Mouse (Mus musculus): ENCODE results near the gene Auts2. TPM values are rescaled to one million over a fixed set of nuclear protein-coding genes. Genes with fewer than 3 reads are reported as not detected.
A peak's percentile ranks its signal among the peaks of the same experiment; 100 is the strongest.

The Auts2 gene
- polyA plus RNA-seq, 1 experiment from 2014 or later = 1.8 TPM

- 60% methylated on average over 12 of the region's 12 CpGs for WGBS (ENCODE audit: insufficient replicate concordance)
- no peak for ATAC-seq (ENCODE audit: low read depth)
- Histone ChIP-seq H3K27me3 (ENCODE audit: control insufficient read depth, insufficient read depth, low read depth, low read length) (no peaks in the 10 kb centered on the region), H3K9me3 (replicated peaks; ENCODE audit: control insufficient read depth, low read length) (no peaks in the 10 kb centered on the region), H3K9ac (ENCODE audit: low read depth, low read length) (no peak overlapping the region), H3K4me1 (ENCODE audit: control insufficient read depth, low read depth, low read length) (no peaks in the 10 kb centered on the region), H3K4me3 (ENCODE audit: low read depth, low read length) (no peak overlapping the region), H3K27ac (ENCODE audit: low read length) (no peak overlapping the region), H3K36me3 (ENCODE audit: control insufficient read depth, insufficient read depth) (no peaks in the 10 kb centered on the region), H3K4me2 (ENCODE audit: low read depth, low read length) (no peak overlapping the region)
Observed at GRCm38 (mm10) chr5:131524900-131525465, 1018.2 kb downstream of the Auts2 start.

- H3K27me3 ChIP-seq (ENCODE audit: control insufficient read depth, insufficient read depth, low read depth, low read length) = no peaks in the 10 kb centered on the region
- no peak for ATAC-seq (ENCODE audit: low read depth)
- H3K4me3 ChIP-seq (ENCODE audit: low read depth, low read length) = no peak overlapping the region
- no peak overlapping the region for H3K9ac ChIP-seq (ENCODE audit: low read depth, low read length)
- H3K9me3 ChIP-seq (replicated peaks; ENCODE audit: control insufficient read depth, low read length) = no peaks in the 10 kb centered on the region
- no peak overlapping the region for H3K27ac ChIP-seq (ENCODE audit: low read length)
- WGBS (ENCODE audit: insufficient replicate concordance) = 62% methylated on average over 3 of the region's 3 CpGs
- no peak overlapping the region for H3K4me2 ChIP-seq (ENCODE audit: low read depth, low read length)
- no peaks in the 10 kb centered on the region for H3K4me1 ChIP-seq (ENCODE audit: control insufficient read depth, low read depth, low read length)
- no peaks in the 10 kb centered on the region for H3K36me3 ChIP-seq (ENCODE audit: control insufficient read depth, insufficient read depth)
Observed at GRCm38 (mm10) chr5:131519560-131519959, 1023.6 kb downstream of the Auts2 start.

- WGBS (ENCODE audit: insufficient replicate concordance) = 54% methylated on average over 4 of the region's 4 CpGs
- H3K27me3 ChIP-seq (ENCODE audit: control insufficient read depth, insufficient read depth, low read depth, low read length) = no peaks in the 10 kb centered on the region
- no peak overlapping the region for H3K9ac ChIP-seq (ENCODE audit: low read depth, low read length)
- H3K4me2 ChIP-seq (ENCODE audit: low read depth, low read length) = no peak overlapping the region
- no peaks in the 10 kb centered on the region for H3K36me3 ChIP-seq (ENCODE audit: control insufficient read depth, insufficient read depth)
- H3K4me1 ChIP-seq (ENCODE audit: control insufficient read depth, low read depth, low read length) = no peaks in the 10 kb centered on the region
- no peak overlapping the region for H3K27ac ChIP-seq (ENCODE audit: low read length)
- no peak for ATAC-seq (ENCODE audit: low read depth)
- H3K4me3 ChIP-seq (ENCODE audit: low read depth, low read length) = no peak overlapping the region
- H3K9me3 ChIP-seq (replicated peaks; ENCODE audit: control insufficient read depth, low read length) = no peaks in the 10 kb centered on the region
Observed at GRCm38 (mm10) chr5:131517677-131518076, 1025.5 kb downstream of the Auts2 start.

- Histone ChIP-seq H3K4me3 (ENCODE audit: low read depth, low read length) (no peak overlapping the region), H3K9me3 (replicated peaks; ENCODE audit: control insufficient read depth, low read length) (no peaks in the 10 kb centered on the region), H3K27ac (ENCODE audit: low read length) (no peak overlapping the region), H3K4me1 (ENCODE audit: control insufficient read depth, low read depth, low read length) (no peaks in the 10 kb centered on the region), H3K27me3 (ENCODE audit: control insufficient read depth, insufficient read depth, low read depth, low read length) (no peaks in the 10 kb centered on the region), H3K36me3 (ENCODE audit: control insufficient read depth, insufficient read depth) (no peaks in the 10 kb centered on the region), H3K4me2 (ENCODE audit: low read depth, low read length) (no peak overlapping the region), H3K9ac (ENCODE audit: low read depth, low read length) (no peak overlapping the region)
- ATAC-seq (ENCODE audit: low read depth) = no peak
- 33% methylated on average over 14 of the region's 14 CpGs for WGBS (ENCODE audit: insufficient replicate concordance)
Observed at GRCm38 (mm10) chr5:131515707-131516407, 1027.3 kb downstream of the Auts2 start.

GRCm38 (mm10) chr5:131513753-131514152, 1029.4 kb downstream of the Auts2 start:
- no peaks in the 10 kb centered on the region for H3K27me3 ChIP-seq (ENCODE audit: control insufficient read depth, insufficient read depth, low read depth, low read length)
- no peak overlapping the region for H3K9ac ChIP-seq (ENCODE audit: low read depth, low read length)
- no peak overlapping the region for H3K4me2 ChIP-seq (ENCODE audit: low read depth, low read length)
- H3K27ac ChIP-seq (ENCODE audit: low read length) = no peak overlapping the region
- no peaks in the 10 kb centered on the region for H3K9me3 ChIP-seq (replicated peaks; ENCODE audit: control insufficient read depth, low read length)
- no peak overlapping the region for H3K4me3 ChIP-seq (ENCODE audit: low read depth, low read length)
- H3K36me3 ChIP-seq (ENCODE audit: control insufficient read depth, insufficient read depth) = no peaks in the 10 kb centered on the region
- H3K4me1 ChIP-seq (ENCODE audit: control insufficient read depth, low read depth, low read length) = no peaks in the 10 kb centered on the region; the same call in 1 of the 2 replicates
- no peak for ATAC-seq (ENCODE audit: low read depth)
- 53% methylated on average over 3 of the region's 3 CpGs for WGBS (ENCODE audit: insufficient replicate concordance)

GRCm38 (mm10) chr5:131512617-131513016, 1030.5 kb downstream of the Auts2 start:
- H3K9ac ChIP-seq (ENCODE audit: low read depth, low read length) = no peak overlapping the region
- H3K36me3 ChIP-seq (ENCODE audit: control insufficient read depth, insufficient read depth) = no peaks in the 10 kb centered on the region
- H3K4me2 ChIP-seq (ENCODE audit: low read depth, low read length) = no peak overlapping the region
- 69% methylated on average over 10 of the region's 10 CpGs for WGBS (ENCODE audit: insufficient replicate concordance)
- no peaks in the 10 kb centered on the region for H3K27me3 ChIP-seq (ENCODE audit: control insufficient read depth, insufficient read depth, low read depth, low read length)
- no peak overlapping the region for H3K4me3 ChIP-seq (ENCODE audit: low read depth, low read length)
- H3K9me3 ChIP-seq (replicated peaks; ENCODE audit: control insufficient read depth, low read length) = no peaks in the 10 kb centered on the region
- no peak for ATAC-seq (ENCODE audit: low read depth)
- no peak overlapping the region for H3K27ac ChIP-seq (ENCODE audit: low read length)
- H3K4me1 ChIP-seq (ENCODE audit: control insufficient read depth, low read depth, low read length) = no peaks in the 10 kb centered on the region; the same call in 1 of the 2 replicates

GRCm38 (mm10) chr5:131510659-131511058, 1032.5 kb downstream of the Auts2 start:
- no peaks in the 10 kb centered on the region for H3K36me3 ChIP-seq (ENCODE audit: control insufficient read depth, insufficient read depth)
- H3K9ac ChIP-seq (ENCODE audit: low read depth, low read length) = no peak overlapping the region
- no peak overlapping the region for H3K4me3 ChIP-seq (ENCODE audit: low read depth, low read length)
- WGBS (ENCODE audit: insufficient replicate concordance) = 35% methylated on average over 5 of the region's 5 CpGs
- no peak overlapping the region for H3K4me2 ChIP-seq (ENCODE audit: low read depth, low read length)
- H3K27me3 ChIP-seq (ENCODE audit: control insufficient read depth, insufficient read depth, low read depth, low read length) = no peaks in the 10 kb centered on the region
- no peaks in the 10 kb centered on the region for H3K9me3 ChIP-seq (replicated peaks; ENCODE audit: control insufficient read depth, low read length)
- H3K27ac ChIP-seq (ENCODE audit: low read length) = no peak overlapping the region
- H3K4me1 ChIP-seq (ENCODE audit: control insufficient read depth, low read depth, low read length) = no peaks in the 10 kb centered on the region; the same call in 1 of the 2 replicates
- ATAC-seq (ENCODE audit: low read depth) = no peak

GRCm38 (mm10) chr5:131509315-131509714, 1033.8 kb downstream of the Auts2 start:
- no peaks in the 10 kb centered on the region for H3K9me3 ChIP-seq (replicated peaks; ENCODE audit: control insufficient read depth, low read length)

GRCm38 (mm10) chr5:131498865-131499264, 1044.3 kb downstream of the Auts2 start:
- H3K4me1 ChIP-seq (ENCODE audit: control insufficient read depth, low read depth, low read length) = no peaks in the 10 kb centered on the region
- no peak for ATAC-seq (ENCODE audit: low read depth)
- 77% methylated on average over 4 of the region's 4 CpGs for WGBS (ENCODE audit: insufficient replicate concordance)

More at GRCm38 (mm10) chr5:131509315-131509714, 1033.8 kb downstream of the Auts2 start:
- WGBS (ENCODE audit: insufficient replicate concordance) = 66% methylated on average over 4 of the region's 4 CpGs
- Histone ChIP-seq H3K4me1 (ENCODE audit: control insufficient read depth, low read depth, low read length) (no peaks in the 10 kb centered on the region; the same call in 1 of the 2 replicates), H3K27me3 (ENCODE audit: control insufficient read depth, insufficient read depth, low read depth, low read length) (no peaks in the 10 kb centered on the region), H3K27ac (ENCODE audit: low read length) (no peak overlapping the region), H3K9ac (ENCODE audit: low read depth, low read length) (no peak overlapping the region), H3K4me3 (ENCODE audit: low read depth, low read length) (no peak overlapping the region), H3K4me2 (ENCODE audit: low read depth, low read length) (no peak overlapping the region), H3K36me3 (ENCODE audit: control insufficient read depth, insufficient read depth) (no peaks in the 10 kb centered on the region)
- peak; percentile 37; the same call in 1 of the 2 replicates for ATAC-seq (ENCODE audit: low read depth)

More at GRCm38 (mm10) chr5:131498865-131499264, 1044.3 kb downstream of the Auts2 start:
- Histone ChIP-seq H3K36me3 (ENCODE audit: control insufficient read depth, insufficient read depth) (no peaks in the 10 kb centered on the region), H3K4me3 (ENCODE audit: low read depth, low read length) (no peak overlapping the region), H3K9ac (ENCODE audit: low read depth, low read length) (no peak overlapping the region), H3K27ac (ENCODE audit: low read length) (no peak overlapping the region), H3K27me3 (ENCODE audit: control insufficient read depth, insufficient read depth, low read depth, low read length) (no peaks in the 10 kb centered on the region), H3K9me3 (replicated peaks; ENCODE audit: control insufficient read depth, low read length) (0 out of 2 replicates have a peak, but pooled peaks cover 2% of the 10 kb centered on the region), H3K4me2 (ENCODE audit: low read depth, low read length) (no peak overlapping the region)
